In the genomic region with DNA sequence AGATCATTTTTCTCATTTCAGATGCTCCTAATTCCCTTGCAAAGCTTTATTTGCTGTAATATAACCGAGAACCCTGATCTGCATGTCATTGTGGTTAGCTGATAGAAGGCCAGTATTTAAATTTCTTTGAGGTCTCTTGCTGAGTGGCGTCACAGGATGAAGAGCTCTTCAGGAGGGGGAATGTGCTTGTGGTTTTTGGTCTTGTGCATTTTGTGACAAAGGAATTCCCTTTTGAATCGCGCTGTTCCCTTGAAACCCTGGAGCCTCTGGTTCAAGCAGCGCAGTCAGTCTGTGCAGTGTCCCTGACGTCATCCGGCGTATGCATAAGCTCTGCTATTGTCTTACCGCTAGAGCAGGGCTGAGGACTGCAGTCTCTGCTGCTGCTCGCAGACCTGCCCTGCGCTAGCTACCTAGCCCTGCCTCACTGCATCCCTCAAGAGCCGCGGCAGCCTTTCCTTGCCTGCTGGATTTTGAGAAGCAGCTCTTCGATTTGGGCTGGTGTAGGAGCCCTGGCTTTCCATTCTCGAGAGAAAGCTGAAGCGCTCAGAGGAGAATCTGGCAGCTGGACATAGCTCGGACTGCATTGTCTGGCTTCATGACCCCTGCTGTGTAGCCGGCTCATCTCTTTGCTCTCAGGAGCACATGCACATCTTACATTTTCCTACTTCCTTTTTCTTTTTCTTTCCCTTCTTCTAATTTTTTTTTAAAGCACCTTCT, we compare ENCODE assay signal across 8 mouse cellular contexts. TPM values are rescaled to one million over a fixed set of nuclear protein-coding genes. Genes with fewer than 3 reads are reported as not detected.
A peak's percentile ranks its signal among the peaks of the same experiment; 100 is the strongest.
DNase-seq lines count a peak whose midpoint lies in the region; ATAC-seq lines count a peak whose summit lies in the region.

No protein-coding gene starts in this region.

- 3% methylated on average over 18 of the region's 18 CpGs for WGBS in embryonic facial prominence, embryonic 15.5 days
- 3% methylated on average over 18 of the region's 18 CpGs for WGBS in heart, embryonic 16.5 days
- WGBS in liver, embryonic 15.5 days (ENCODE audit: insufficient replicate concordance), result 3% methylated on average over 18 of the region's 18 CpGs
- WGBS in neural tube, embryonic 11.5 days, result 2% methylated on average over 18 of the region's 18 CpGs
- WGBS in stomach, embryonic 16.5 days, result 5% methylated on average over 18 of the region's 18 CpGs

- DNase-seq in adrenal gland, postnatal 36 days, result peak; percentile 65 to 67
- DNase-seq in kidney, postnatal 4 days, result peak; percentile 66 to 75
- DNase-seq in neural tube, embryonic 11.5 days (ENCODE audit: low spot score), result peak; percentile 87

- ATAC-seq in CD4-positive, CD25-positive, alpha-beta regulatory T cell, adult 4 months, result peak; percentile 98
- ATAC-seq in embryonic facial prominence, embryonic 15.5 days (ENCODE audit: insufficient number of reproducible peaks, low FRiP score, low TSS enrichment, low read depth), result peak; percentile 93
- ATAC-seq in heart, embryonic 16.5 days (replicated peaks; ENCODE audit: extremely low read depth, insufficient read depth, low FRiP score), result peak; percentile 98
- peak; percentile 88 for ATAC-seq in liver, embryonic 15.5 days (ENCODE audit: insufficient read depth)
- ATAC-seq in neural tube, embryonic 11.5 days (ENCODE audit: insufficient read depth, low FRiP score, low TSS enrichment), result peak; percentile 99
- ATAC-seq in stomach, embryonic 16.5 days (ENCODE audit: insufficient read depth, low FRiP score), result peak; percentile 97

- peak overlapping the region; percentile 31 for H3K9ac ChIP-seq in embryonic facial prominence, embryonic 15.5 days
- peak overlapping the region; percentile 81 for H3K9ac ChIP-seq in heart, embryonic 16.5 days (ENCODE audit: low read length)
- H3K9ac ChIP-seq in liver, embryonic 15.5 days, result peak overlapping the region; percentile 64
- H3K9ac ChIP-seq in neural tube, embryonic 11.5 days (ENCODE audit: low read length), result peak overlapping the region; percentile 74
- H3K9ac ChIP-seq in stomach, embryonic 16.5 days (ENCODE audit: low read length), result peak overlapping the region; percentile 58

- peak overlapping the region; percentile 41 for H3K4me3 ChIP-seq in embryonic facial prominence, embryonic 15.5 days (replicated peaks)
- peak overlapping the region; percentile 64 for H3K4me3 ChIP-seq in heart, embryonic 16.5 days (ENCODE audit: low read length)
- H3K4me3 ChIP-seq in liver, embryonic 15.5 days (replicated peaks), result peak overlapping the region; percentile 54
- H3K4me3 ChIP-seq in neural tube, embryonic 11.5 days (ENCODE audit: low read depth, low read length), result peak overlapping the region; percentile 57
- peak overlapping the region; percentile 37 for H3K4me3 ChIP-seq in stomach, embryonic 16.5 days (replicated peaks; ENCODE audit: low read length)

- peaks cover 12% of the 10 kb centered on the region; the same call in 1 of the 2 replicates for H3K4me1 ChIP-seq in embryonic facial prominence, embryonic 15.5 days
- H3K4me1 ChIP-seq in heart, embryonic 16.5 days (ENCODE audit: control insufficient read depth, insufficient read depth, low read length), result peaks cover 6% of the 10 kb centered on the region; the same call in 1 of the 2 replicates
- peaks cover 42% of the 10 kb centered on the region for H3K4me1 ChIP-seq in liver, embryonic 15.5 days (replicated peaks)
- H3K4me1 ChIP-seq in neural tube, embryonic 11.5 days (ENCODE audit: control insufficient read depth, insufficient read depth, low read length), result peaks cover 6% of the 10 kb centered on the region; the same call in 1 of the 2 replicates
- H3K4me1 ChIP-seq in stomach, embryonic 16.5 days (ENCODE audit: control insufficient read depth, insufficient read depth, low read length), result peaks cover 8% of the 10 kb centered on the region; the same call in 1 of the 2 replicates

- H3K9me3 ChIP-seq in embryonic facial prominence, embryonic 15.5 days (replicated peaks), result no peaks in the 10 kb centered on the region
- no peaks in the 10 kb centered on the region for H3K9me3 ChIP-seq in heart, embryonic 16.5 days (replicated peaks; ENCODE audit: control insufficient read depth, low read length)
- no peaks in the 10 kb centered on the region for H3K9me3 ChIP-seq in liver, embryonic 15.5 days (replicated peaks)
- H3K9me3 ChIP-seq in neural tube, embryonic 11.5 days (ENCODE audit: control insufficient read depth, low read length), result no peaks in the 10 kb centered on the region
- no peaks in the 10 kb centered on the region for H3K9me3 ChIP-seq in stomach, embryonic 16.5 days (replicated peaks; ENCODE audit: control insufficient read depth, low read length)

- H3K27me3 ChIP-seq in embryonic facial prominence, embryonic 15.5 days, result no peaks in the 10 kb centered on the region
- H3K27me3 ChIP-seq in heart, embryonic 16.5 days (ENCODE audit: control insufficient read depth, insufficient read depth, low read length), result no peaks in the 10 kb centered on the region
- H3K27me3 ChIP-seq in liver, embryonic 15.5 days, result no peaks in the 10 kb centered on the region
- H3K27me3 ChIP-seq in neural tube, embryonic 11.5 days (ENCODE audit: control insufficient read depth, insufficient read depth, low read length), result no peaks in the 10 kb centered on the region
- H3K27me3 ChIP-seq in stomach, embryonic 16.5 days (ENCODE audit: control insufficient read depth, insufficient read depth, low read length), result no peaks in the 10 kb centered on the region

- H3K27ac ChIP-seq in embryonic facial prominence, embryonic 15.5 days (replicated peaks), result peak overlapping the region; percentile 61
- peak overlapping the region; percentile 89 for H3K27ac ChIP-seq in heart, embryonic 16.5 days (ENCODE audit: low read length)
- H3K27ac ChIP-seq in liver, embryonic 15.5 days (replicated peaks), result peak overlapping the region; percentile 71
- peak overlapping the region; percentile 94 for H3K27ac ChIP-seq in neural tube, embryonic 11.5 days (ENCODE audit: low read depth, low read length)
- peak overlapping the region; percentile 14; the same call in 1 of the 2 replicates for H3K27ac ChIP-seq in stomach, embryonic 16.5 days (ENCODE audit: low read length)

- peak overlapping the region; percentile 62 for H3K4me2 ChIP-seq in embryonic facial prominence, embryonic 15.5 days (replicated peaks)
- peak overlapping the region; percentile 71 for H3K4me2 ChIP-seq in heart, embryonic 16.5 days (ENCODE audit: low read depth, low read length)
- peak overlapping the region; percentile 87 for H3K4me2 ChIP-seq in liver, embryonic 15.5 days
- H3K4me2 ChIP-seq in neural tube, embryonic 11.5 days (ENCODE audit: low read depth), result peak overlapping the region; percentile 58
- peak overlapping the region; percentile 50 for H3K4me2 ChIP-seq in stomach, embryonic 16.5 days (ENCODE audit: low read depth, low read length)

- H3K36me3 ChIP-seq in embryonic facial prominence, embryonic 15.5 days, result no peaks in the 10 kb centered on the region
- H3K36me3 ChIP-seq in heart, embryonic 16.5 days (ENCODE audit: control insufficient read depth, insufficient read depth), result no peaks in the 10 kb centered on the region
- no peaks in the 10 kb centered on the region for H3K36me3 ChIP-seq in liver, embryonic 15.5 days (replicated peaks)
- H3K36me3 ChIP-seq in neural tube, embryonic 11.5 days (ENCODE audit: control insufficient read depth, insufficient read depth, low read length), result no peaks in the 10 kb centered on the region
- no peaks in the 10 kb centered on the region for H3K36me3 ChIP-seq in stomach, embryonic 16.5 days (ENCODE audit: control insufficient read depth, insufficient read depth, low read length)

RNA-seq across cellular contexts. Expression of a gene that starts 56.3 kb away (rescaled TPM):
- 1 to 10 TPM; 1.5 to 2.6 TPM for polyA plus RNA-seq in CD4-positive, CD25-positive, alpha-beta regulatory T cell, adult 4 months (2017; shearing (Covaris generic))
- total RNA-seq in adrenal gland, postnatal 36 days (2021), result 10 to 100 TPM; 23.9 to 30.1 TPM
- polyA plus RNA-seq in embryonic facial prominence, embryonic 15.5 days (2015; fragmentation: Nextera tagmentation; extraction: Ambion mirVana), result 23.4 and 29.5 TPM in 2 replicates
- 26.1 and 30.2 TPM in 2 replicates for polyA plus RNA-seq in heart, embryonic 16.5 days (2015; fragmentation: Nextera tagmentation; extraction: Ambion mirVana)
- polyA plus RNA-seq in liver, embryonic 15.5 days (2015; fragmentation: Nextera tagmentation; extraction: Ambion mirVana), result 9.7 and 10.7 TPM in 2 replicates
- 41.8 and 42.3 TPM in 2 replicates for polyA plus RNA-seq in neural tube, embryonic 11.5 days (2014; fragmentation: Nextera tagmentation; extraction: Ambion mirVana)
- 19.7 and 21.5 TPM in 2 replicates for polyA plus RNA-seq in stomach, embryonic 16.5 days (2015; fragmentation: Nextera tagmentation; extraction: Ambion mirVana)

Comparison
In these comparisons a context has a peak if more than half of its experiments do, and no peak if none do; other contexts are left out.
1. Peak in every context shown above with its lines: DNase-seq, ATAC-seq, H3K4me3 ChIP-seq and H3K27ac ChIP-seq.
2. H3K27ac ChIP-seq: peak in every context shown above with its lines; median percentile 94 in neural tube, embryonic 11.5 days; 89 in heart, embryonic 16.5 days; 71 in liver, embryonic 15.5 days; 61 in embryonic facial prominence, embryonic 15.5 days; 14 in stomach, embryonic 16.5 days.
3. H3K9ac ChIP-seq: peak in every context shown above with its lines; median percentile 81 in heart, embryonic 16.5 days; 74 in neural tube, embryonic 11.5 days; 64 in liver, embryonic 15.5 days; 58 in stomach, embryonic 16.5 days; 31 in embryonic facial prominence, embryonic 15.5 days.